Mouse (Mus musculus) embryonic facial prominence, embryonic 10.5 days (tissue): ENCODE measurements around the gene Mum1. TPM values are rescaled to one million over a fixed set of nuclear protein-coding genes. Genes with fewer than 3 reads are reported as not detected.
"Not testable (repeated sequence)": the region's sequence is repeated elsewhere in the genome, so short reads cannot be mapped to it uniquely, and the experiment has no call there.

Source experiments
- DNase-seq: peaks from one replicate; pipeline ENCODE4 v3.0.0-alpha.2; 2017; ENCODE audit warnings: low spot score
- H3K27ac ChIP-seq: fragments of 300-500 bp; sonication (generic); replicated peaks from 2 replicates; pipeline ENCODE4 v1.5.1; 2016; ENCODE audit warnings: mild to moderate bottlenecking
- H3K27me3 ChIP-seq: fragments of 300-500 bp; sonication (generic); replicated peaks from 2 replicates; pipeline ENCODE4 v1.6.1; 2016; ENCODE audit warnings: low read depth, mild to moderate bottlenecking; ENCODE audit not compliant: poor library complexity, severe bottlenecking
- H3K36me3 ChIP-seq: fragments of 300-500 bp; sonication (generic); replicated peaks from 2 replicates; pipeline ENCODE4 v1.6.1; 2016; ENCODE audit warnings: mild to moderate bottlenecking, moderate library complexity
- H3K4me1 ChIP-seq: fragments of 300-500 bp; sonication (generic); 2 replicates; pipeline ENCODE4 v1.6.1; 2016
- H3K4me3 ChIP-seq: fragments of 300-500 bp; sonication (generic); 2 replicates; pipeline ENCODE4 v1.5.1; 2016; ENCODE audit warnings: mild to moderate bottlenecking, moderate library complexity
- H3K9me3 ChIP-seq: fragments of 300-500 bp; sonication (generic); 2 replicates; pipeline ENCODE4 v1.6.1; 2016; ENCODE audit warnings: mild to moderate bottlenecking
- WGBS: fragments of 180-500 bp; shearing (Covaris S2); methylation state at CpG from one replicate; pipeline ENCODE4 v1.1.7; 2016; 5-methylcytosine and 5-hydroxymethylcytosine counted together
- polyA plus RNA-seq: library from polyadenylated mRNA; unstranded; fragments of >200 nt; fragmentation: Nextera tagmentation; extraction: Ambion mirVana; gene quantifications from 2 replicates; pipeline ENCODE4 v1.2.1, GENCODE M21; 2016

The Mum1 gene
- polyA plus RNA-seq, 1 experiment from 2014 or later = 98.1 TPM

DNA sequence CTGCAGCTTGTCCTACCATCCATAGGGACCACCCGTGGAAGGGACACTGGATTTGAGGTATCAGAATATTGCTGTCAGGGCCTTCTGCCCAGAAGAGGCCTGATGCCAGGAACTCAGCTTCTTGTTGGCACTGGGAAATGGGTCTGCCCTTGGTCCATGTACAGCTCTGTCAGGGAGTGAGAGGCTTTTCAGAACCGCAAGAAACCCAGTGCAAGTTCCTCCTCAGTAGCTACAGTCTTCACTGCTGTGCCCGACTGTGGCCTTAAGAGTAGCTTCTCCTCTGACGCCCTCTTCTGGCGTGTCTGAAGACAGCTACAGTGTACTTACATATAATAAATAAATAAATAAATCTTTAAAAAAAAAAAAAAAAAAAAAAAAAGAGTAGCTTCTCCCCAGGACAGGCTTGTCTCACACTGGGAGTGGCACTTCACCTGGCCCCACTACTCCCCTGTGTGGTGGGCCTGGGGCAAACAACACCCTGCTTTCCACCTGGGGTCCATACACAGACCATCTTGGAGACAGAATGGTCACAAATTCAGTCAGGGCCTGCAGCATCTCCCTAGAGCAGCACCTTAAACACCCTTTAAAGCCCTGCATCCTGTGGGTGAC is 18.7 kb downstream of the Mum1 start:
- Histone ChIP-seq H3K27me3 (no peaks in the 10 kb centered on the region), H3K4me3 (no peak overlapping the region), H3K9me3 (no peaks in the 10 kb centered on the region), H3K36me3 (peaks cover 50% of the 10 kb centered on the region), H3K27ac (peak overlapping the region; percentile 72), H3K4me1 (peaks cover 13% of the 10 kb centered on the region)
- WGBS = 43% methylated on average over 5 of the region's 5 CpGs
- peak; percentile 58 for DNase-seq

- Histone ChIP-seq H3K4me1 (peaks cover 20% of the 10 kb centered on the region), H3K27ac (peak overlapping the region; percentile 72), H3K36me3 (peaks cover 43% of the 10 kb centered on the region), H3K9me3 (no peaks in the 10 kb centered on the region), H3K27me3 (no peaks in the 10 kb centered on the region), H3K4me3 (peak overlapping the region; percentile 28; the same call in 1 of the 2 replicates)
- DNase-seq = peak; percentile 81
- 6% methylated on average over 4 of the region's 4 CpGs for WGBS
Measured at GRCm38 (mm10) chr10:80245600-80245999, 19.4 kb downstream of the Mum1 start.

DNA sequence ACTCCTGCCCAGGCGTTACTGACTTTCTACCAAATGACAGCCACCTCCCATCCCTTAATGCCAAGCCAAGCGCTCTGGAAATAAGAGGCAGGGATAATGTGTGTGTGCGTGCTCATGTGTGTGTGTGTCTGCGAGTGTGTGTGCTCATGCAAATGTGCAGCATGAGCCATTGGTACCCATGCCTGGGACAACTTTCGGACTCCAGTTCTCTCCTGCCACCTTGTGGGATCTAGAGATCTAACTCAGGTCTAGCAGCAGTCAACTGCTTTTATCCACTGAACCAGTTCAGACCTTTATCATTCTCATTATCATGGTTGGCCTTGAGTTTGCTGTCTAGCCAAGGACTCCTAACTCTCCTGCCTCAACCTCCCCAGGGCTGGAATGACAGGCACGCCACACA is 21.6 kb downstream of the Mum1 start:
- DNase-seq = peak; percentile 37
- Histone ChIP-seq H3K27ac (no peak overlapping the region), H3K9me3 (no peaks in the 10 kb centered on the region), H3K36me3 (peaks cover 23% of the 10 kb centered on the region), H3K4me1 (peaks cover 25% of the 10 kb centered on the region), H3K27me3 (no peaks in the 10 kb centered on the region), H3K4me3 (peak overlapping the region; percentile 88; the same call in 1 of the 2 replicates)
- 64% methylated on average over 6 of the region's 6 CpGs for whole genome bisulfite sequencing

GRCm38 (mm10) chr10:80248437-80248836 is 22.2 kb downstream of the Mum1 start:
- peak overlapping the region; percentile 88 for H3K4me3 ChIP-seq
- not testable (repeated sequence) for H3K27ac ChIP-seq, DNase-seq, H3K9me3 ChIP-seq, H3K27me3 ChIP-seq
- peaks cover 25% of the 10 kb centered on the region for H3K4me1 ChIP-seq
- WGBS = 50% methylated on average over 3 of the region's 3 CpGs
- peaks cover 23% of the 10 kb centered on the region for H3K36me3 ChIP-seq

DNA sequence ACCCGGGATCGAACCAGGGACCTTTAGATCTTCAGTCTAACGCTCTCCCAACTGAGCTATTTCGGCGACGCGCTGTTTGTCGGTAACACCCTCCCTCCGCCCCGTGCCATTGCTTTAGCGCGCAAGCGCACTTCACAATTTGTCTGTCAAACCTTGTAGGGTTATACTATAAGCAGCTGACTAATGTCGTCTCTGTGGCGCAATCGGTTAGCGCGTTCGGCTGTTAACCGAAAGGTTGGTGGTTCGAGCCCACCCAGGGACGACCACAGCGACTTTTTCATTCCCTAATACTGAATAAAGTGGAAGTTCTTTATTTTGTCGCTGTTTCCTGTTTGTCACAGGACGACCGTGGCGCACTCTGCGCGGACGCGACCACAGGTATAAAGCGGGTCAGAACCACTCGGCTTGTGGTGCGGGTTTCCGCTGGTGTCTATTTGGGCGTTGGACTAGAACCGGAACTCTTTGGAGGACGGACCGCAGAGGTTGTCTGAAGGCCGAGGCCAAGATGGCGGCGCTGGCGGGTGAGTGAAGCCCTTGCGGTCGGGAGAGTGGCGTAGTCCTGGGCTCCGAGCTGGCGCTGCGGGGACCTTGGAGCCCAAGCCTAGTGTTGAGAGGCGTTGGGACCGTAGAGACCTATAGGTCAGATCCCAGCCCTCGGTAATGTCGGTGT is 22.9 kb downstream of the Mum1 start, which contains the start of gene Ndufs7:
Gene Ndufs7, plus strand, starts transcription at position 151 of the 670 bp plus-strand sequence.
- Histone ChIP-seq H3K27ac (peak within 1 kb of the TSS; percentile 90), H3K27me3 (no peaks in the 10 kb centered on the region), H3K9me3 (no peaks in the 10 kb centered on the region), H3K4me1 (peaks cover 25% of the 10 kb centered on the region), H3K36me3 (peaks cover 23% of the 10 kb centered on the region), H3K4me3 (peak within 1 kb of the TSS; percentile 88)
- under 1% methylated on average over 53 of the region's 53 CpGs for WGBS
- DNase-seq = peak; percentile 90

DNA sequence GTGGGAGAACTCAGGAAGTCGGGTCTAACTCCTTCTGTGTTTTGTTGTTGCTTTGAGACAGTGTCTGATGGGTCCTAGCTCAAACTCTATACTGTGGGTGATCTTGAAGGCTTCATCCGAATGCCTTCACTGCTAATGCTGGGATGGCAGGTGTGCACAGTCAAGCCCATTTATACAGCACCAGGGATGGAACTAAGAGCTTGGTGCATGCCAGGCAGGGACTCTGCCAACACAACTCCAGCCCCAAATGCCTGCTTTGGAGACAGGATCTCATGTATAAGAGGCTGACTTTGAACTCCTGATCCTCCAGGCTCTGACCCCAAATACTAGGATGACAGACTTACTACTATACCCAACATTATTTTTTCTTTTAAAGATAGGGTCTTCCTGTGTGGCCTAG is 23.8 kb downstream of the Mum1 start:
- peaks cover 25% of the 10 kb centered on the region for H3K36me3 ChIP-seq
- DNase-seq = no peak
- WGBS = 42% methylated on average over 2 of the region's 2 CpGs
- no peaks in the 10 kb centered on the region for H3K9me3 ChIP-seq
- no peaks in the 10 kb centered on the region for H3K27me3 ChIP-seq
- peak overlapping the region; percentile 90 for H3K27ac ChIP-seq
- peak overlapping the region; percentile 88 for H3K4me3 ChIP-seq
- H3K4me1 ChIP-seq = peaks cover 25% of the 10 kb centered on the region

DNA sequence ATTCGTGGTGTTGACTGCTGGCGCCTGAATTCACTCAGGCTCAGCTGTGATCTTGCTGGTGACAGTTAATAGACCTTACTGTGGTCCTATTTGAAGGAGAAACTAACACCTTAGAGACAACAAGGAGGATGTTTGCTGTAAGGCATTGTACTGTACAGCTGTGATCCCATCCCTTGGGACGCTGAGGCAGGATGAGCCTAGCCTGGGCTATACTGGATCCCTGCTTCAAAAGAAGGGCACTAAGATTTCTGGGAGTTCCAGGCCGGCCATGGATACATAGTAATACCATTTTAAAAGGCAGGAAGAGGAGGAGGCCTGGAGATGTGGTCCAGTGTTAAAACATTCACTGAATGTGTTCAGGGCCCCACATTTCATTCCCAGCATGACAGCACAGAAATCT is 24.3 kb downstream of the Mum1 start:
- no peaks in the 10 kb centered on the region for H3K27me3 ChIP-seq
- H3K4me3 ChIP-seq = peak overlapping the region; percentile 88
- peaks cover 30% of the 10 kb centered on the region for H3K36me3 ChIP-seq
- peaks cover 20% of the 10 kb centered on the region for H3K4me1 ChIP-seq
- no peak for DNase-seq
- WGBS = 87% methylated on average over 4 of the region's 4 CpGs
- H3K27ac ChIP-seq = no peak overlapping the region
- no peaks in the 10 kb centered on the region for H3K9me3 ChIP-seq

GRCm38 (mm10) chr10:80252011-80252410 is 25.8 kb downstream of the Mum1 start:
- DNase-seq = no peak
- Histone ChIP-seq H3K27me3 (no peaks in the 10 kb centered on the region), H3K4me1 (peaks cover 14% of the 10 kb centered on the region), H3K27ac (no peak overlapping the region), H3K4me3 (no peak overlapping the region), H3K9me3 (no peaks in the 10 kb centered on the region), H3K36me3 (peaks cover 45% of the 10 kb centered on the region)

- 92% methylated on average over 11 of the region's 11 CpGs for WGBS
- Histone ChIP-seq H3K27me3 (no peaks in the 10 kb centered on the region), H3K9me3 (no peaks in the 10 kb centered on the region), H3K4me1 (peaks cover 14% of the 10 kb centered on the region), H3K36me3 (peaks cover 50% of the 10 kb centered on the region), H3K27ac (no peak overlapping the region), H3K4me3 (no peak overlapping the region)
- no peak for DNase-seq
Measured at GRCm38 (mm10) chr10:80252493-80253274, 26.4 kb downstream of the Mum1 start.

- H3K36me3 ChIP-seq = peaks cover 59% of the 10 kb centered on the region
- H3K4me1 ChIP-seq = peaks cover 17% of the 10 kb centered on the region
- H3K9me3 ChIP-seq = no peaks in the 10 kb centered on the region
- no peaks in the 10 kb centered on the region for H3K27me3 ChIP-seq
- no peak for DNase-seq
- no peak overlapping the region for H3K27ac ChIP-seq
- H3K4me3 ChIP-seq = no peak overlapping the region
- 94% methylated on average over 6 of the region's 6 CpGs for WGBS
Measured at GRCm38 (mm10) chr10:80253551-80253950, 27.3 kb downstream of the Mum1 start.

DNA sequence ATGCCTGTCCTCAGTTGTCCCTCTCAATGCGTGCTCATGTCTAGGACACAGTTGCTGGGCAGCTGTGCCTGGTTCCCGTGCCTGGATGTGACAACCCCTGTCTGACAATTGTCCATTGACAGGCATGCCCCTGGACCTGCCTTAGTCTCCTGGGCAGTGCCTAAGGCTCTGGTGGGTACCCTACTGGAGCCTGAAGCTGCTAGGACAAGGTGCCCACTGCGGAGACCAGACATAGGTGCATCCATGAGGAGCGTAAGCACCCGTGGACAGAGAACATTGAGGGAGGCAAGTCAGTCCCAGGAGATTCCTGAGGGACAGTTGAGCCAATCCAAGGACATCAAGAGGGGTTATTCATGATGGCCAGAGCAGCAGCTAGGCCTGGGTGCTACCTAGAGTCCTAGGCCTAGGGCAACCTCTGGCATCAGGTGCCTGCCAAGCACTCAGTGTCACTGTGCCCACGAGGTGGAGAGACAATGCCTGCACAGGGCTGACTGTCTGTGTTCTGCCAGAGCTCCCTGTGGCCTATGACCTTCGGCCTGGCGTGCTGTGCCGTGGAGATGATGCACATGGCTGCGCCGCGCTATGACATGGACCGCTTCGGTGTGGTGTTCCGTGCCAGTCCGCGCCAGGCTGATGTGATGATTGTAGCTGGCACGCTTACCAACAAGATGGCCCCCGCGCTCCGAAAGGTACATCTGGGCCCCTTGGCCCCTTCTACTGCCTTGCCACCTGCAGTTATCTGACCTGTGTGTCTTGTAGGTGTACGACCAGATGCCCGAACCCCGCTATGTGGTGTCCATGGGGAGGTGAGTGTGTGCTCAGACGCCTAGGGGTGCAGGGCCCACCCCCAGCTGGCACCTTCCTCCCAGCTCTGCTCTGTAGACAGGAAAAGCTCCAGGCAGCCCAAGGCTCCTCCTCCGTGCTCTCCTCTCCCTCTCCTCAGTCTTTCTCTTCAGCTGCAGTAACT is 28.4 kb downstream of the Mum1 start:
- no peak for DNase-seq
- WGBS = 95% methylated on average over 26 of the region's 26 CpGs
- Histone ChIP-seq H3K4me1 (peaks cover 28% of the 10 kb centered on the region), H3K27me3 (peaks cover 6% of the 10 kb centered on the region; the same call in 1 of the 2 replicates), H3K36me3 (peaks cover 69% of the 10 kb centered on the region), H3K4me3 (peak overlapping the region; percentile 3; the same call in 1 of the 2 replicates), H3K27ac (no peak overlapping the region), H3K9me3 (no peaks in the 10 kb centered on the region)
